Mouse (Mus musculus) spleen, postnatal 4 days (tissue): ENCODE data around the gene Tmf1.

Experiments used
- DNase-seq, 2 experiments: peaks; one replicate each; pipeline ENCODE4 v3.0.0; 2022; ENCODE audit warnings: low spot score in 2 of 2

Gene Tmf1

DNA sequence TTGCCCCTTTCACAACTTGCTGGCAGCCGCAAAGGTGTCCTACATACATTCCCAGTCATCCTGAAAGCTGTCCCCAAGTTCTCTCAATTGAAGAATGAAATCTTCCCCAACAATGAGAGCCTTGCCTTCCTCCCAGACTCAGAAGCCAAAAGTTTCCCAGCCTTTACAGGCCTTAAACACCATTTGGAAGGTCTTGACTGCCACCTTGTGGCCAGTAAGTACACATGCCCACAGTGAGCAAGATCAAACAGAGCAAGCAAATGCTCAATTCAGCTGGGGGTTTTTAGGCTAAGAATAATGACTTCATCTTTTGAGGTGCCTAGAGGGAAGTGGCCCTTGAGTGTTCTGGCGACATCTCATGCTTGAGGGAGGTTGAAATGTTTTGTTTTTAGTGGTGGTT, 72.1 kb downstream of the Tmf1 start:
- DNase-seq = no peak

- DNase-seq = no peak
These were observed 72.8 kb downstream of the Tmf1 start for GRCm38 (mm10) chr6:97106106-97106505.

DNA sequence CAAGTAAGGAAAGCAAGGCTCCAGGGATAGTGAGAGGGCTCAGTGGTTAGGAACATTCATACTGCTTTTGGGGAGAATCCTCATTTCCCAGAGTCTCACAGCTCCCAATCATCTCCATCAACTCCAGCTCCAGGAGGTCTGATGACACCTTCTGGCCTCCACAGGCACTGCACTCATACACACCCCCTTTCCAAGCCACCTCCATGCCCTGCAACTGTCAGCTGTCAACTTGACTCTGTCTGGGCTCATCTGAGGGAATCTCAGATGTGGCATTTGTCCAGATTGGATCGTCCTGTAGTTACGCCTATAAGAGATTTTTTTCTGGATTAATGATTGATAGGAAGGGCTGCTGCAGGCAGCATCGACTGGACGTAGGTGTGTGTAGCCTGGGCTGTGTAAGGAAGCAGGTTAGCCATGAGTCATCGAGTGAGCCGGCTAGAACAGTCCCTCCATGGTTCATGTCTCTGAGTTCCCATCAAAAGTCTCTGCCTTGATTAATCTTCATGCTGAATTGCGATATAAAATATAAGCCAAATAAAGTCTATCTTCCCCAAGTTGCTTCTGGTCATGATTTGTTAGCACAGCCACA, 74.6 kb downstream of the Tmf1 start:
- DNase-seq = no peak
